Mouse (Mus musculus) embryonic facial prominence, embryonic 12.5 days (tissue): ENCODE results near the gene Kif5a. TPM values are rescaled to one million over a fixed set of nuclear protein-coding genes. Genes with fewer than 3 reads are reported as not detected.
"Not testable (repeated sequence)": the region's sequence is repeated elsewhere in the genome, so short reads cannot be mapped to it uniquely, and the experiment has no call there.

Experiments used
- ATAC-seq: fragments of 200-750 bp; cut with Nextera tagmentation; 2 replicates; pipeline ENCODE4 v1.8.0; 2017; ENCODE audit not compliant: insufficient number of reproducible peaks, insufficient read depth, low FRiP score, low TSS enrichment
- H3K27ac ChIP-seq: fragments of 300-500 bp; sonication (generic); 2 replicates; pipeline ENCODE4 v1.5.1; 2016; ENCODE audit warnings: mild to moderate bottlenecking
- H3K27me3 ChIP-seq: fragments of 300-500 bp; sonication (generic); 2 replicates; pipeline ENCODE4 v1.6.1; 2016; ENCODE audit warnings: mild to moderate bottlenecking, moderate library complexity
- H3K36me3 ChIP-seq: fragments of 300-500 bp; sonication (generic); 2 replicates; pipeline ENCODE4 v1.6.1; 2016; ENCODE audit warnings: mild to moderate bottlenecking
- H3K4me1 ChIP-seq: fragments of 300-500 bp; sonication (generic); 2 replicates; pipeline ENCODE4 v1.6.1; 2016
- H3K4me2 ChIP-seq: fragments of 300-500 bp; sonication (generic); replicated peaks from 2 replicates; pipeline ENCODE4 v1.6.1; 2016; ENCODE audit warnings: mild to moderate bottlenecking, moderate library complexity
- H3K4me3 ChIP-seq: fragments of 300-500 bp; sonication (generic); 2 replicates; pipeline ENCODE4 v1.5.1; 2016; ENCODE audit warnings: mild to moderate bottlenecking
- H3K9ac ChIP-seq: fragments of 300-500 bp; sonication (generic); 2 replicates; pipeline ENCODE4 v1.6.1; 2016; ENCODE audit warnings: mild to moderate bottlenecking, moderate library complexity
- H3K9me3 ChIP-seq: fragments of 300-500 bp; sonication (generic); 2 replicates; pipeline ENCODE4 v1.6.1; 2016; ENCODE audit warnings: mild to moderate bottlenecking, moderate library complexity
- WGBS: fragments of 180-500 bp; shearing (Covaris S2); methylation state at CpG from one replicate; pipeline ENCODE4 v1.1.7; 2016; 5-methylcytosine and 5-hydroxymethylcytosine counted together
- polyA plus RNA-seq: library from polyadenylated mRNA; unstranded; fragments of >200 nt; fragmentation: Nextera tagmentation; extraction: Ambion mirVana; gene quantifications from 2 replicates; pipeline ENCODE4 v1.2.1, GENCODE M21; 2016

Kif5a gene
- polyA plus RNA-seq, 1 experiment from 2014 or later = 13.5 TPM

DNA sequence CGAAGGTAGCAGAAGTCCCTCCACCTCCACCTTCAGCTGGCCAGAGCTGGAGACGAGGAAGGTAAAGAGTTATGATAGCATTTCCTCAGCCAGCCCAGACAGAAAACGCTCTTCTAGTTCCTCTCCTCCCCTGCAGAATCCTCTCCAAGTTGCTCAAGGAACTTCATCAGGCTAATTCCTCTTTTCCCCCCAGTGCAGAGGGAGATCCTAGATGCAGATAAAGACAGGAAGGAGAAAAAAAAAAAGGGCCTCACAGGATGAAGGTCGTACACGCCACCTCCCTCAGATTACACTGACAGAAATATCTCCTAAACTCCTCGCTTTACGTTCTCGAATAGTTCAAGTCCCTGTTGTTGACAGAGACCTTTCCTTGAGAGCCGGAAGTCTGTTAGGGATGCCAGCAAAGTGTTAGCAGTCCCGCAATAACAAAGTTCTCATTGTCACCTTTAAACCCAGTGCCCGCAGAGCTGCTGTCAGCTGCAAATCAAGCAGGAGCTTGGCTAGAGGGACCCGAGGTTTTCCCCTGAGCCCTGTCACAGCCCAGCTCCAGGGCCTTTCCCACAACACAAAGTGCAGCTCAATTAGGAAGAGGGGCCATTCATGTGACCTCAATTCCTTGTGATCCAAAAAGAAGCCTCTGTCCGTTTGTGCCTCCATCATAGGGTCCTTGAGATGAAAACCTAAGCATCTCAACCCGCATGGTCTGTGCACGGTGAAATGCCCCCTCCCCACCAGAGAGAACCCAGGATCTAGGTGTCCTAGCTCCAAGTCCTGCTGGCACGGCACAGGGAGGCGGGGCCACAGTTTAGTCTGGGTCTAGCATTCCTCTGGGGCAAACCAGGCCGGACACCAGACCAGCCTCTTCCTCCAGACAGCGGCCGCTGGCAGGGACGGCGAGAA, 68.5 kb downstream of the Kif5a start:
- H3K27ac ChIP-seq = peak overlapping the region; percentile 95
- ATAC-seq = peak; percentile 9; the same call in 1 of the 2 replicates
- H3K9ac ChIP-seq = peak overlapping the region; percentile 95
- peaks cover 38% of the 10 kb centered on the region for H3K36me3 ChIP-seq
- H3K9me3 ChIP-seq = no peaks in the 10 kb centered on the region
- peak overlapping the region; percentile 87 for H3K4me2 ChIP-seq
- H3K4me1 ChIP-seq = peaks cover 46% of the 10 kb centered on the region
- whole genome bisulfite sequencing = 10% methylated on average over 22 of the region's 22 CpGs
- no peaks in the 10 kb centered on the region for H3K27me3 ChIP-seq
- H3K4me3 ChIP-seq = peak overlapping the region; percentile 88

DNA sequence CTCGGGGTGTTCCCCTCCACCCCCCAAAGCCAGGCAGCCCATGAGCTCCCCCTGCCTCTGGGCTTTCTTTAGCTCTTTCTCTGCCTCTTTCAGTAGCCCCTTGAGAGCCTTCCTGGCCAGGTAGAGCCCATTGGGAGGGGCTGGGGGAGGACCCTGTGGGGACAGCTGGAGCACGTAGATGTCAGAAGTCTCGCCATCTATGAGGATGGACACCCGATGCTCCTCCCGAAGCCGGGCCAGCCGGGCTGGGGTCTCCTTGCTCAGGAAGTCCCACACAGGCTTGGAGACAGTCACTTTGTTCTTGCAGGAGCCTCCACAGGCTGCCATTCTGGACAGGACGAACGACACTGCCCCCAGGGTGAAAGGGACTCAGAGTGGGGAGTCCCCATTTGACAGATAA, 70.1 kb downstream of the Kif5a start:
- Histone ChIP-seq H3K27ac (no peak overlapping the region), H3K27me3 (no peaks in the 10 kb centered on the region), H3K36me3 (peaks cover 22% of the 10 kb centered on the region), H3K4me1 (peaks cover 46% of the 10 kb centered on the region), H3K4me2 (no peak overlapping the region), H3K4me3 (no peak overlapping the region), H3K9me3 (no peaks in the 10 kb centered on the region), H3K9ac (no peak overlapping the region)
- WGBS = 73% methylated on average over 9 of the region's 9 CpGs
- no peak for ATAC-seq

DNA sequence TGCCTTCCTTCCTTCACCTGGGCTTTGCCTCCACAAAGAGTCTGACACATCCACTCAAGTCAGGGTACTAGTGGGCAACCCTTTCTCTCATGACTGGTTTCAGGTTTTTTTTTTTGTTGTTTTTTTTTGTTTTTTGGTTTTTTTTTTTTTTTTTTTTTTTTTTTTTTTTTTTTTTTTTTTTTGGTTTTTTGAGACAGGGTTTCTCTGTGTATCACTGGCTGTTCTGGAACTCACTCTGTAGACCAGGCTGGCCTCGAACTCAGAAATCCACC, 71.2 kb downstream of the Kif5a start:
- WGBS = 80% methylated on average over 1 of the region's 1 CpGs
- Histone ChIP-seq H3K36me3 (peaks cover 18% of the 10 kb centered on the region), H3K4me1 (peaks cover 51% of the 10 kb centered on the region)
- H3K9me3 ChIP-seq, ATAC-seq, H3K4me3 ChIP-seq, H3K9ac ChIP-seq, H3K27ac ChIP-seq, H3K27me3 ChIP-seq, H3K4me2 ChIP-seq: not testable (repeated sequence)

DNA sequence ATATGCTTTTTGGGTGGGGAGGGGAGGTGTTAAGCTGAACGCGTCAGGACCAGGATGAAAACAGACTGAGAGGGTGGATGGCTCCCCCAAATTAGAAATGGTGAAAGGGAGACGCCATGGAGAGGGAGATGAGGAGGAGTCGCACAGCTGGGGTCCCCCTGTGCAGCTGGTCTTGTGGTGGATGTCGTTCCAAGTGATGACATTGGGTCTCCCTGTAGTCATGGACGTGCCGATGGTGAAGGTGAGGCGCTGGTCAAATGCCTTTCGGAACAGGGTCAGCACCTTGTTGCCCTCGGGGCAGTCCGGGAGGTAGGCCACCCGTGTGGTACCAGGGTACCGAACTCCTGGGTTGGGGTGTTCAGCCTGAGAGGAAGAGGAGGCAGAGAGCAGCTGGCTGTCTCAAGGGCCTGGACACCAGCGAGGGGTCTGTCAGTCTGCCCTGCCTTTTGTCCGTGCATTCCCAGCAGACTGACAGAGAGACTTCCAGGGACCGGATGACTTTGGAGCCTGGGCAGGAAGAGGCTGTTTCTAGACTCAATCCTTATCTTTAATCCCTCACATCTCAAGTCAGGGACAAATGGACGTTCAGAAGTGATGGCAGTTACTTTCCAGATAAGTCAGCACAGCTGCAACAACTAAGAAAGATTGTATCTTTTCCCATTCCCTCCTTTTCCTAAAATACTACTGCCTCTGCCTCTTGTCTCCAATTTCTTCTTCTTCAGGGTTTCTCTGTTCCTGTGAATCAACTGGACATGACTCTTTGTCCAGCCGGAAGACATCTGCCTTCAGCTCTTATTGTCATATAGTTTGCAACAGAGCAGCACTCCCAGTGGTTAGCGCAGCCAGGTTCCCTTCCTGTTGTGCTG, 71.7 kb downstream of the Kif5a start:
- Histone ChIP-seq H3K27ac (peak overlapping the region; percentile 96; the same call in 1 of the 2 replicates), H3K36me3 (peaks cover 24% of the 10 kb centered on the region), H3K27me3 (no peaks in the 10 kb centered on the region), H3K4me3 (no peak overlapping the region), H3K4me2 (peak overlapping the region; percentile 92; the same call in 1 of the 2 replicates), H3K9me3 (no peaks in the 10 kb centered on the region), H3K4me1 (peaks cover 48% of the 10 kb centered on the region), H3K9ac (no peak overlapping the region)
- 75% methylated on average over 19 of the region's 19 CpGs for WGBS
- ATAC-seq = no peak

DNA sequence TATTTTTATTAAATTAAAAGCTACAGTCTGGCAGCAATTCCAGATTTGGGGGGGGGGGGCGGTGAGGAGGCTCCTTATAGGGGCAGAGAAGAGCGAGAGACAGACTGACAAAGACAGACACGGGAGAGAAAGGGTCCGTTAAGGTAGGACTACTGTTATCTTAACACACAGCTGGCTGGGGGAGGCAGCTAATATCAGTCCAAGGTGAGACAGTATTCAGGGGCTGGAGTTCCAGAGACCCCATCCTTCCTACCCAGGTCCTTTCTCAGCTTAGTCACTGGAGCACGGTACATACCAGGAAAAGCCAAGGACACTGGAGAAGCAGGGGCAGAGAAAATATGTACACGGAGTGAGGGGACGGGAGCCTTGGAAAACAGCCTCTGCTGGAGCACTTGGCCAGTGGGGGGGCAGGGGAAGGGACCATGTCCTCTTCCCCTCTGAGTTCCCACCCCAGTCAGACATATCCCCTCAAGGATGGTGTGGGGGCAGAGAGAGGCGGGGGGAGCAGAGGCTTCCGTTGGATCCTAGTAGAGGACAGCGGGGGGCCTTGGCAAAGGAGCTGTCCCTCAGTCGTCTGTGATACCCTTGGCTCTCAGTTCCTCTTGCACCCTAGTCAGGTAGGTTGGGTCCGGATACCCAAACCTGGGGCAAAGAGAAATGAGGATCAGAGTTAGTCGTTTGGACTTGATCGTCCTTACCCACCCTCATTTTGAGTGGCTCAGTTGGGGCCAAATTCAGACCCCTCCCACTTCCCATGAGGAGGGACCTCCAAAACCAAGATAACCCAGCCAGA, 72.6 kb downstream of the Kif5a start:
- Histone ChIP-seq H3K36me3 (peaks cover 29% of the 10 kb centered on the region), H3K9me3 (no peaks in the 10 kb centered on the region), H3K4me3 (peak overlapping the region; percentile 70), H3K4me1 (peaks cover 44% of the 10 kb centered on the region), H3K9ac (peak overlapping the region; percentile 90), H3K27ac (peak overlapping the region; percentile 96), H3K4me2 (peak overlapping the region; percentile 92), H3K27me3 (no peaks in the 10 kb centered on the region)
- WGBS = 29% methylated on average over 14 of the region's 14 CpGs
- ATAC-seq = no peak; the same call in 1 of the 2 replicates

DNA sequence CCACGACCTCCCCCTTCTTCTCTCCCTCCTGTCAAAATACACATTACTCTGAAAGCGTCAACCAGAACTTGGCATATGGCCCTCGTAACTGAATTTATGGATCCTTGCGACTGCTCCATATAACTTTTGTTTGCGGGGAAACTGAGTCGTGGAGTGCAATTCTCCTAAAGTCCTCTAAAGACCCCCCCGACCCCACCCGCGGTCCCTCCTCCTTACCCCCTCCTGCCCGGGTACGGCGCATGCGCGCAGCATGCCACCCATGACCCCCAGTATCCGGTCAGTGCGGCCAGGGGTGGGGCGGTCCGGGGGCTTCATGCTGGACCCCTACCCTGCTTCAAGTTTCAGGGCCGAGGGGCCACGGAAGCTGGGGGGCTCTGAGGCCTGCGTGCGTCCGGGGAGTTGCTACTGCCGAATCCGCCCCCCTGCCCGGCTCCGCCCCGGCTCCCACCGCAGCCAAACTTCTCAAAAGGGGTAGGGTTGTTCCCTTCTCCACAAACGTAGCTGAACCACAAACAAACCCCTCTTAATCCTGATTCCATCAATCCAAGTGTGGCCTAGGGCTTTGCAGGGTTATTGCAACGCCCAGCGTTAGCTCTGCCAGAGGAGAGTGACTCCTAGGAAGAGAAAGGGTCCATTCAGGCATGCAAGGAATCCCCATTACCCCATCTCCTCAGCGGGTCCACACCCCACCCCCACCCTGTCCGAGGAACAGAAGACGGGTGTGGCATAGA, 73.3 kb downstream of the Kif5a start, which contains the start of gene Arhgef25:
Gene Arhgef25, minus strand, starts transcription at position 433 of the 731 bp plus-strand sequence.
- Histone ChIP-seq H3K36me3 (peaks cover 36% of the 10 kb centered on the region), H3K4me3 (peak within 1 kb of the TSS; percentile 70), H3K4me2 (peak within 1 kb of the TSS; percentile 92), H3K9me3 (no peaks in the 10 kb centered on the region), H3K27ac (peak within 1 kb of the TSS; percentile 96), H3K9ac (peak within 1 kb of the TSS; percentile 90), H3K4me1 (peaks cover 46% of the 10 kb centered on the region), H3K27me3 (no peaks in the 10 kb centered on the region)
- peak; percentile 28; the same call in 1 of the 2 replicates for ATAC-seq
- WGBS = 2% methylated on average over 34 of the region's 35 CpGs

GRCm38 (mm10) chr10:127189116-127189650, 74.0 kb downstream of the Kif5a start:
- Histone ChIP-seq H3K4me2 (peak overlapping the region; percentile 92), H3K36me3 (peaks cover 39% of the 10 kb centered on the region), H3K4me1 (peaks cover 46% of the 10 kb centered on the region), H3K4me3 (peak overlapping the region; percentile 70), H3K27ac (peak overlapping the region; percentile 96), H3K9ac (peak overlapping the region; percentile 90), H3K27me3 (no peaks in the 10 kb centered on the region), H3K9me3 (no peaks in the 10 kb centered on the region)
- ATAC-seq = peak; percentile 1; the same call in 1 of the 2 replicates
- WGBS = 1% methylated on average over 26 of the region's 26 CpGs

- peaks cover 39% of the 10 kb centered on the region for H3K36me3 ChIP-seq
- WGBS = under 1% methylated on average over 46 of the region's 46 CpGs
These were observed 74.6 kb downstream of the Kif5a start for GRCm38 (mm10) chr10:127188465-127189115.

GRCm38 (mm10) chr10:127188079-127188453, 75.1 kb downstream of the Kif5a start:
- Histone ChIP-seq H3K4me2 (peak overlapping the region; percentile 92), H3K27me3 (no peaks in the 10 kb centered on the region), H3K4me1 (peaks cover 50% of the 10 kb centered on the region), H3K4me3 (peak overlapping the region; percentile 70), H3K27ac (peak overlapping the region; percentile 96), H3K36me3 (peaks cover 39% of the 10 kb centered on the region), H3K9me3 (no peaks in the 10 kb centered on the region), H3K9ac (peak overlapping the region; percentile 90)
- no peak for ATAC-seq
- under 1% methylated on average over 19 of the region's 21 CpGs for WGBS

More at GRCm38 (mm10) chr10:127188465-127189115, 74.6 kb downstream of the Kif5a start:
- H3K9ac ChIP-seq = peak overlapping the region; percentile 90
- peak overlapping the region; percentile 92 for H3K4me2 ChIP-seq
- peak overlapping the region; percentile 96 for H3K27ac ChIP-seq
- H3K4me3 ChIP-seq = peak overlapping the region; percentile 70
- H3K27me3 ChIP-seq = no peaks in the 10 kb centered on the region
- peak; percentile 79 for ATAC-seq
- H3K9me3 ChIP-seq = no peaks in the 10 kb centered on the region
- peaks cover 50% of the 10 kb centered on the region for H3K4me1 ChIP-seq
